Mouse (Mus musculus) neural tube, embryonic 12.5 days (tissue): Measurements from ENCODE around the gene Dop1a. TPM values are rescaled to one million over a fixed set of nuclear protein-coding genes. Genes with fewer than 3 reads are reported as not detected.

Source experiments
- ATAC-seq: fragments of 200-750 bp; cut with Nextera tagmentation; 2 replicates; pipeline ENCODE4 v1.8.0; 2017; ENCODE audit warnings: low read depth, mild to moderate bottlenecking, moderate TSS enrichment, moderate library complexity; ENCODE audit not compliant: low FRiP score
- H3K27ac ChIP-seq: fragments of 300-500 bp; sonication (generic); 2 replicates; pipeline ENCODE4 v1.5.1; 2016
- H3K27me3 ChIP-seq: fragments of 300-500 bp; sonication (generic); replicated peaks from 2 replicates; pipeline ENCODE4 v1.6.1; 2016; ENCODE audit warnings: mild to moderate bottlenecking
- H3K36me3 ChIP-seq: fragments of 300-500 bp; sonication (generic); 2 replicates; pipeline ENCODE4 v1.6.1; 2016; ENCODE audit warnings: mild to moderate bottlenecking
- H3K4me1 ChIP-seq: fragments of 300-500 bp; sonication (generic); 2 replicates; pipeline ENCODE4 v1.6.1; 2016
- H3K4me2 ChIP-seq: fragments of 300-500 bp; sonication (generic); replicated peaks from 2 replicates; pipeline ENCODE4 v1.6.1; 2016; ENCODE audit warnings: mild to moderate bottlenecking
- H3K4me3 ChIP-seq: fragments of 300-500 bp; sonication (generic); 2 replicates; pipeline ENCODE4 v1.5.1; 2016
- H3K9ac ChIP-seq: fragments of 300-500 bp; sonication (generic); 2 replicates; pipeline ENCODE4 v1.6.1; 2016; ENCODE audit warnings: mild to moderate bottlenecking
- H3K9me3 ChIP-seq: fragments of 300-500 bp; sonication (generic); 2 replicates; pipeline ENCODE4 v1.6.1; 2016; ENCODE audit warnings: mild to moderate bottlenecking
- WGBS: fragments of 180-500 bp; shearing (Covaris S2); methylation state at CpG from one replicate; pipeline ENCODE4 v1.1.7; 2016; 5-methylcytosine and 5-hydroxymethylcytosine counted together
- polyA plus RNA-seq: library from polyadenylated mRNA; unstranded; fragments of >200 nt; fragmentation: Nextera tagmentation; extraction: Ambion mirVana; gene quantifications from 2 replicates; pipeline ENCODE4 v1.2.1, GENCODE M21; 2016

The Dop1a gene
- polyA plus RNA-seq = 21.4 and 22.8 TPM in 2 replicates

GRCm38 (mm10) chr9:86466990-86467870 is at the start of gene Dop1a:
Gene Dop1a (plus strand): TSS chr9:86467154.
- H3K4me1 ChIP-seq = 0 out of 2 replicates have a peak, but pooled peaks cover 2% of the 10 kb centered on the region
- no peaks in the 10 kb centered on the region for H3K27me3 ChIP-seq
- H3K27ac ChIP-seq = peak within 1 kb of the TSS; percentile 37; the same call in 1 of the 2 replicates
- WGBS = under 1% methylated on average over 93 of the region's 93 CpGs
- H3K4me3 ChIP-seq = peak within 1 kb of the TSS; percentile 84
- peak within 1 kb of the TSS; percentile 86 for H3K9ac ChIP-seq
- H3K4me2 ChIP-seq = peak within 1 kb of the TSS; percentile 92
- no peaks in the 10 kb centered on the region for H3K9me3 ChIP-seq
- ATAC-seq = peak; percentile 94
- H3K36me3 ChIP-seq = no peaks in the 10 kb centered on the region

GRCm38 (mm10) chr9:86417971-86418370 is 49.0 kb upstream of the Dop1a start:
- no peak overlapping the region for H3K4me2 ChIP-seq
- no peaks in the 10 kb centered on the region for H3K9me3 ChIP-seq
- no peaks in the 10 kb centered on the region for H3K4me1 ChIP-seq
- H3K27ac ChIP-seq = no peak overlapping the region
- H3K9ac ChIP-seq = no peak overlapping the region
- H3K36me3 ChIP-seq = no peaks in the 10 kb centered on the region
- no peak for ATAC-seq
- H3K4me3 ChIP-seq = no peak overlapping the region
- WGBS = 91% methylated on average over 1 of the region's 1 CpGs
- H3K27me3 ChIP-seq = no peaks in the 10 kb centered on the region

GRCm38 (mm10) chr9:86419366-86419765 is 47.6 kb upstream of the Dop1a start:
- H3K27me3 ChIP-seq = no peaks in the 10 kb centered on the region
- H3K36me3 ChIP-seq = no peaks in the 10 kb centered on the region
- WGBS = 84% methylated on average over 6 of the region's 6 CpGs
- no peak overlapping the region for H3K4me2 ChIP-seq
- H3K4me3 ChIP-seq = no peak overlapping the region
- H3K9ac ChIP-seq = no peak overlapping the region
- no peak for ATAC-seq
- no peaks in the 10 kb centered on the region for H3K9me3 ChIP-seq
- no peak overlapping the region for H3K27ac ChIP-seq
- H3K4me1 ChIP-seq = no peaks in the 10 kb centered on the region

- WGBS = 89% methylated on average over 4 of the region's 4 CpGs
- no peak overlapping the region for H3K4me2 ChIP-seq
These were observed 43.6 kb upstream of the Dop1a start for GRCm38 (mm10) chr9:86423331-86423730.

GRCm38 (mm10) chr9:86435510-86435909 is 31.4 kb upstream of the Dop1a start:
- Histone ChIP-seq H3K4me2 (no peak overlapping the region), H3K4me3 (no peak overlapping the region), H3K27ac (no peak overlapping the region), H3K4me1 (no peaks in the 10 kb centered on the region), H3K9ac (no peak overlapping the region), H3K9me3 (no peaks in the 10 kb centered on the region), H3K36me3 (no peaks in the 10 kb centered on the region), H3K27me3 (no peaks in the 10 kb centered on the region)
- no peak for ATAC-seq
- WGBS = 96% methylated on average over 3 of the region's 3 CpGs

More at GRCm38 (mm10) chr9:86423331-86423730, 43.6 kb upstream of the Dop1a start:
- Histone ChIP-seq H3K36me3 (no peaks in the 10 kb centered on the region), H3K9me3 (no peaks in the 10 kb centered on the region), H3K4me3 (no peak overlapping the region), H3K9ac (no peak overlapping the region), H3K4me1 (no peaks in the 10 kb centered on the region), H3K27me3 (no peaks in the 10 kb centered on the region), H3K27ac (no peak overlapping the region)
- no peak for ATAC-seq

- Histone ChIP-seq H3K4me3 (no peak overlapping the region), H3K36me3 (no peaks in the 10 kb centered on the region), H3K4me1 (no peaks in the 10 kb centered on the region), H3K4me2 (no peak overlapping the region), H3K27me3 (no peaks in the 10 kb centered on the region), H3K9me3 (no peaks in the 10 kb centered on the region), H3K27ac (no peak overlapping the region), H3K9ac (no peak overlapping the region)
- no peak for ATAC-seq
- WGBS = 96% methylated on average over 8 of the region's 8 CpGs
These were observed 30.3 kb upstream of the Dop1a start for GRCm38 (mm10) chr9:86436608-86437007.

GRCm38 (mm10) chr9:86438337-86439009 is 28.5 kb upstream of the Dop1a start:
- Histone ChIP-seq H3K4me1 (no peaks in the 10 kb centered on the region), H3K9me3 (no peaks in the 10 kb centered on the region), H3K4me2 (no peak overlapping the region), H3K27me3 (no peaks in the 10 kb centered on the region), H3K36me3 (no peaks in the 10 kb centered on the region), H3K27ac (no peak overlapping the region), H3K9ac (no peak overlapping the region), H3K4me3 (no peak overlapping the region)
- no peak for ATAC-seq
- 74% methylated on average over 11 of the region's 11 CpGs for WGBS

GRCm38 (mm10) chr9:86442248-86442647 is 24.7 kb upstream of the Dop1a start:
- WGBS = 76% methylated on average over 4 of the region's 4 CpGs
- Histone ChIP-seq H3K27ac (no peak overlapping the region), H3K4me1 (no peaks in the 10 kb centered on the region), H3K36me3 (no peaks in the 10 kb centered on the region), H3K4me3 (no peak overlapping the region), H3K9me3 (no peaks in the 10 kb centered on the region), H3K9ac (no peak overlapping the region), H3K27me3 (no peaks in the 10 kb centered on the region), H3K4me2 (no peak overlapping the region)
- no peak for ATAC-seq

GRCm38 (mm10) chr9:86446847-86447246 is 20.1 kb upstream of the Dop1a start:
- no peak for ATAC-seq
- 87% methylated on average over 7 of the region's 7 CpGs for WGBS

GRCm38 (mm10) chr9:86447431-86447830 is 19.5 kb upstream of the Dop1a start:
- Histone ChIP-seq H3K27ac (no peak overlapping the region), H3K4me3 (no peak overlapping the region), H3K9ac (no peak overlapping the region), H3K4me1 (0 out of 2 replicates have a peak, but pooled peaks cover 6% of the 10 kb centered on the region), H3K4me2 (no peak overlapping the region), H3K36me3 (no peaks in the 10 kb centered on the region), H3K9me3 (no peaks in the 10 kb centered on the region), H3K27me3 (no peaks in the 10 kb centered on the region)
- 92% methylated on average over 8 of the region's 8 CpGs for WGBS
- ATAC-seq = no peak

More at GRCm38 (mm10) chr9:86446847-86447246, 20.1 kb upstream of the Dop1a start:
- Histone ChIP-seq H3K27ac (no peak overlapping the region), H3K9ac (no peak overlapping the region), H3K4me3 (no peak overlapping the region), H3K4me2 (no peak overlapping the region), H3K36me3 (no peaks in the 10 kb centered on the region), H3K9me3 (no peaks in the 10 kb centered on the region), H3K4me1 (0 out of 2 replicates have a peak, but pooled peaks cover 6% of the 10 kb centered on the region), H3K27me3 (no peaks in the 10 kb centered on the region)

GRCm38 (mm10) chr9:86449581-86449980 is 17.4 kb upstream of the Dop1a start:
- no peak overlapping the region for H3K4me2 ChIP-seq

GRCm38 (mm10) chr9:86451094-86451493 is 15.9 kb upstream of the Dop1a start:
- ATAC-seq = peak; percentile 49; the same call in 1 of the 2 replicates
- Histone ChIP-seq H3K9ac (no peak overlapping the region), H3K27ac (no peak overlapping the region), H3K9me3 (no peaks in the 10 kb centered on the region), H3K36me3 (no peaks in the 10 kb centered on the region), H3K27me3 (no peaks in the 10 kb centered on the region), H3K4me3 (no peak overlapping the region), H3K4me1 (0 out of 2 replicates have a peak, but pooled peaks cover 6% of the 10 kb centered on the region), H3K4me2 (peak overlapping the region; percentile 49; the same call in 1 of the 2 replicates)
- WGBS = 49% methylated on average over 6 of the region's 6 CpGs

More at GRCm38 (mm10) chr9:86449581-86449980, 17.4 kb upstream of the Dop1a start:
- no peak overlapping the region for H3K9ac ChIP-seq
- H3K9me3 ChIP-seq = no peaks in the 10 kb centered on the region
- no peaks in the 10 kb centered on the region for H3K36me3 ChIP-seq
- no peak overlapping the region for H3K27ac ChIP-seq
- 10% methylated on average over 11 of the region's 11 CpGs for WGBS
- no peaks in the 10 kb centered on the region for H3K27me3 ChIP-seq
- H3K4me1 ChIP-seq = 0 out of 2 replicates have a peak, but pooled peaks cover 6% of the 10 kb centered on the region
- peak; percentile 67 for ATAC-seq
- H3K4me3 ChIP-seq = no peak overlapping the region
